Mouse (Mus musculus) heart, postnatal 0 days (tissue): ENCODE measurements around the gene Gm37240. TPM values are rescaled to one million over a fixed set of nuclear protein-coding genes. Genes with fewer than 3 reads are reported as not detected.

ENCODE experiments used
- ATAC-seq: fragments of 200-750 bp; cut with Nextera tagmentation; 2 replicates; pipeline ENCODE4 v1.8.0; 2017; ENCODE audit warnings: low read depth, moderate number of reproducible peaks, moderate library complexity; ENCODE audit not compliant: insufficient read depth
- DNase-seq: peaks from one replicate; pipeline ENCODE4 v3.0.0-alpha.2; 2016; ENCODE audit warnings: low spot score
- H3K27ac ChIP-seq: fragments of 300-500 bp; sonication (generic); 2 replicates; pipeline ENCODE4 v1.5.1; 2014; ENCODE audit warnings: low read depth, mild to moderate bottlenecking
- H3K27me3 ChIP-seq: fragments of 300-500 bp; sonication (generic); 2 replicates; pipeline ENCODE4 v1.6.1; 2014; ENCODE audit warnings: low read length, mixed read lengths; ENCODE audit not compliant: control insufficient read depth, insufficient read depth
- H3K36me3 ChIP-seq: fragments of 300-500 bp; sonication (generic); replicated peaks from 2 replicates; pipeline ENCODE4 v1.6.1; 2014; ENCODE audit warnings: low read length, mixed read lengths; ENCODE audit not compliant: control insufficient read depth, insufficient read depth
- H3K4me1 ChIP-seq: fragments of 300-500 bp; sonication (generic); 2 replicates; pipeline ENCODE4 v1.6.1; 2014; ENCODE audit warnings: antibody characterized with exemption; ENCODE audit not compliant: control insufficient read depth, insufficient read depth
- H3K4me2 ChIP-seq: fragments of 300-500 bp; sonication (generic); 2 replicates; pipeline ENCODE4 v1.6.1; 2014; ENCODE audit warnings: low read depth, mild to moderate bottlenecking, low read length, moderate library complexity
- H3K4me3 ChIP-seq: fragments of 300-500 bp; sonication (generic); 2 replicates; pipeline ENCODE4 v1.5.1; 2014; ENCODE audit warnings: low read depth, low read length
- H3K9ac ChIP-seq: fragments of 300-500 bp; sonication (generic); replicated peaks from 2 replicates; pipeline ENCODE4 v1.6.1; 2014; ENCODE audit warnings: low read depth, low read length, mixed read lengths
- H3K9me3 ChIP-seq: fragments of 300-500 bp; sonication (generic); replicated peaks from 2 replicates; pipeline ENCODE4 v1.6.1; 2016; ENCODE audit warnings: low read length; ENCODE audit not compliant: control insufficient read depth
- CTCF ChIP-seq: IDR thresholded peaks from 2 replicates; pipeline ENCODE4 v1.5.1; 2016; ENCODE audit warnings: antibody characterized with exemption, control low read depth, low read depth
- EP300 ChIP-seq: IDR thresholded peaks from 2 replicates; pipeline ENCODE4 v1.6.1; 2016; ENCODE audit warnings: antibody characterized with exemption, low read depth
- WGBS: fragments of 180-500 bp; shearing (Covaris S2); extraction: QIAGEN DNeasy Blood & Tissue Kit; methylation state at CpG from one replicate; pipeline ENCODE4 v1.1.7; 2014; 5-methylcytosine and 5-hydroxymethylcytosine counted together
- polyA plus RNA-seq: library from polyadenylated mRNA; unstranded; fragments of >200 nt; fragmentation: Nextera tagmentation; extraction: Ambion mirVana; gene quantifications from 2 replicates; pipeline ENCODE4 v1.2.1, GENCODE M21; 2015
- total RNA-seq: library from RNA; depleted of rRNA; stranded (reverse); fragments of >200 nt; gene quantifications from 2 replicates; pipeline ENCODE4 v1.2.3, GENCODE M21; 2014; ENCODE audit warnings: low replicate concordance

Gene Gm37240
- total and polyA plus RNA-seq, 2 experiments from 2014 or later = 21.7 to 72.1 TPM

- H3K4me1 ChIP-seq = peaks cover 5% of the 10 kb centered on the region; the same call in 1 of the 2 replicates
- ATAC-seq (no peak), DNase-seq (no peak)
- WGBS = 75% methylated on average over 6 of the region's 6 CpGs
- no peak overlapping the region for H3K4me2 ChIP-seq
- H3K9me3 ChIP-seq = no peaks in the 10 kb centered on the region
- no peaks in the 10 kb centered on the region for H3K27me3 ChIP-seq
- H3K9ac ChIP-seq = no peak overlapping the region
- no peak overlapping the region for H3K27ac ChIP-seq
- H3K4me3 ChIP-seq = no peak overlapping the region
- TF ChIP-seq CTCF (no peak), EP300 (no peak)
- H3K36me3 ChIP-seq = no peaks in the 10 kb centered on the region
These were observed 59.5 kb downstream of the Gm37240 start for GRCm38 (mm10) chr3:85827815-85828214.

GRCm38 (mm10) chr3:85827283-85827682 lies 60.0 kb downstream of the Gm37240 start:
- TF ChIP-seq CTCF = no peak
- TF ChIP-seq EP300 = no peak
- DNase-seq (peak; percentile 66), ATAC-seq (peak; percentile 82)
- Histone ChIP-seq H3K4me1 (peaks cover 5% of the 10 kb centered on the region; the same call in 1 of the 2 replicates), H3K36me3 (no peaks in the 10 kb centered on the region), H3K9ac (no peak overlapping the region), H3K27ac (no peak overlapping the region), H3K9me3 (no peaks in the 10 kb centered on the region), H3K4me2 (no peak overlapping the region), H3K27me3 (no peaks in the 10 kb centered on the region), H3K4me3 (no peak overlapping the region)
- WGBS = 35% methylated on average over 4 of the region's 4 CpGs

- WGBS = 77% methylated on average over 15 of the region's 15 CpGs
- no peak overlapping the region for H3K27ac ChIP-seq
- TF ChIP-seq EP300 (no peak), CTCF (no peak)
- H3K4me1 ChIP-seq = no peaks in the 10 kb centered on the region
- no peaks in the 10 kb centered on the region for H3K36me3 ChIP-seq
- no peaks in the 10 kb centered on the region for H3K27me3 ChIP-seq
- DNase-seq (no peak), ATAC-seq (no peak)
- no peak overlapping the region for H3K4me2 ChIP-seq
- no peak overlapping the region for H3K9ac ChIP-seq
- no peaks in the 10 kb centered on the region for H3K9me3 ChIP-seq
- no peak overlapping the region for H3K4me3 ChIP-seq
These were observed 66.3 kb downstream of the Gm37240 start for GRCm38 (mm10) chr3:85820839-85821548.

GRCm38 (mm10) chr3:85819319-85819718 lies 68.0 kb downstream of the Gm37240 start:
- Histone ChIP-seq H3K27me3 (no peaks in the 10 kb centered on the region), H3K4me3 (no peak overlapping the region), H3K9me3 (no peaks in the 10 kb centered on the region), H3K27ac (no peak overlapping the region), H3K4me1 (no peaks in the 10 kb centered on the region), H3K4me2 (no peak overlapping the region), H3K36me3 (no peaks in the 10 kb centered on the region), H3K9ac (no peak overlapping the region)
- DNase-seq = no peak
- ATAC-seq = no peak
- TF ChIP-seq EP300 = no peak
- no peak for TF ChIP-seq CTCF
- 80% methylated on average over 3 of the region's 3 CpGs for WGBS

- no peak within 1 kb of the TSS for H3K4me3 ChIP-seq
- no peaks in the 10 kb centered on the region for H3K9me3 ChIP-seq
- TF ChIP-seq EP300 (no peak), CTCF (no peak)
- no peak for DNase-seq
- H3K27ac ChIP-seq = no peak within 1 kb of the TSS
- no peak within 1 kb of the TSS for H3K4me2 ChIP-seq
- WGBS = 88% methylated on average over 2 of the region's 2 CpGs
- no peak for ATAC-seq
- H3K4me1 ChIP-seq = peaks cover 13% of the 10 kb centered on the region; the same call in 1 of the 2 replicates
- H3K9ac ChIP-seq = no peak within 1 kb of the TSS
- H3K27me3 ChIP-seq = no peaks in the 10 kb centered on the region
- no peaks in the 10 kb centered on the region for H3K36me3 ChIP-seq
These were observed 70.1 kb downstream of the Gm37240 start, which contains the start of gene Fam160a1 for GRCm38 (mm10) chr3:85817191-85817590. Gene Fam160a1 (minus strand): TSS chr3:85817291.

GRCm38 (mm10) chr3:85814241-85814640 lies 73.1 kb downstream of the Gm37240 start:
- peaks cover 19% of the 10 kb centered on the region for H3K4me1 ChIP-seq
- H3K9me3 ChIP-seq = no peaks in the 10 kb centered on the region
- H3K27ac ChIP-seq = peak overlapping the region; percentile 46
- no peaks in the 10 kb centered on the region for H3K36me3 ChIP-seq
- no peak overlapping the region for H3K4me3 ChIP-seq
- WGBS = 35% methylated on average over 7 of the region's 7 CpGs
- no peak overlapping the region for H3K9ac ChIP-seq
- DNase-seq (peak; percentile 50), ATAC-seq (peak; percentile 63)
- no peak overlapping the region for H3K4me2 ChIP-seq
- no peaks in the 10 kb centered on the region for H3K27me3 ChIP-seq
- TF ChIP-seq EP300 (no peak), CTCF (no peak)
